Mouse (Mus musculus) CH12.LX (cell line): Measurements from ENCODE around the gene Dcst2. TPM values are rescaled to one million over a fixed set of nuclear protein-coding genes. Genes with fewer than 3 reads are reported as not detected.
A peak's percentile ranks its signal among the peaks of the same experiment; 100 is the strongest.

Source experiments
- DNase-seq: peaks from one replicate; pipeline ENCODE4 v3.0.0-alpha.2; 2013; ENCODE audit errors: extremely low read depth
- H3K27ac ChIP-seq: 2 replicates; pipeline ENCODE4 v1.5.1; 2012; ENCODE audit warnings: low read depth, mild to moderate bottlenecking, control low read depth, moderate library complexity; ENCODE audit not compliant: insufficient read depth
- H3K27me3 ChIP-seq: replicated peaks from 2 replicates; pipeline ENCODE3; 2012; ENCODE audit warnings: inconsistent platforms
- H3K36me3 ChIP-seq, 2 experiments: replicated peaks in 1 of 2; 2 replicates each; pipeline versions ENCODE3 to v1.6.1; 2012; ENCODE audit warnings: inconsistent platforms in 1 of 2, low read length in 1 of 2, mild to moderate bottlenecking in 1 of 2, mixed read lengths in 1 of 2, moderate library complexity in 1 of 2; ENCODE audit not compliant: control insufficient read depth in 1 of 2, insufficient read depth in 1 of 2
- H3K4me1 ChIP-seq, 2 experiments: 2 replicates each; pipeline ENCODE4 v1.6.1; 2012; ENCODE audit warnings: inconsistent platforms in 1 of 2, moderate library complexity in 1 of 2; ENCODE audit not compliant: insufficient read depth in 2 of 2, control insufficient read depth in 1 of 2
- H3K4me2 ChIP-seq: 2 replicates; pipeline ENCODE4 v1.6.1; 2012; ENCODE audit warnings: low read depth, mild to moderate bottlenecking, control low read depth; ENCODE audit not compliant: poor library complexity, insufficient read depth, severe bottlenecking
- H3K4me3 ChIP-seq, 3 experiments: fragments of 150-350 bp in 1 of 3; sonication (generic) in 1 of 3; replicated peaks in 1 of 3; 2 replicates each; pipeline versions ENCODE3 to v1.5.1; 2011 to 2012; ENCODE audit warnings: low read depth in 2 of 3, low read length in 2 of 3, mild to moderate bottlenecking in 2 of 3, moderate library complexity in 2 of 3, control low read depth in 1 of 3, improper control_type of control experiment in 1 of 3, inconsistent platforms in 1 of 3, mixed read lengths in 1 of 3; ENCODE audit not compliant: poor library complexity in 1 of 3
- H3K79me2 ChIP-seq: replicated peaks from 2 replicates; pipeline ENCODE4 v1.6.1; 2012; ENCODE audit warnings: mild to moderate bottlenecking, moderate library complexity; ENCODE audit not compliant: control insufficient read depth, poor library complexity, insufficient read depth, severe bottlenecking; ENCODE audit errors: extremely low read depth
- H3K9ac ChIP-seq: 2 replicates; pipeline ENCODE4 v1.6.1; 2012; ENCODE audit warnings: low read depth, mild to moderate bottlenecking, control low read depth, moderate library complexity; ENCODE audit not compliant: insufficient read depth
- H3K9me3 ChIP-seq: replicated peaks from 2 replicates; pipeline ENCODE3; 2012; ENCODE audit warnings: low read length, inconsistent platforms, mixed read lengths
- CHD1 ChIP-seq: IDR thresholded peaks from 2 replicates; pipeline ENCODE4 v1.6.1; 2012; ENCODE audit warnings: low read depth, low read length, improper control_type of control experiment, inconsistent platforms
- CHD2 ChIP-seq: IDR thresholded peaks from 2 replicates; pipeline ENCODE4 v1.6.1; 2011; ENCODE audit warnings: low read length, improper control_type of control experiment
- CTCF ChIP-seq, 2 experiments: IDR thresholded peaks in 1 of 2; conservative IDR thresholded peaks in 1 of 2; 2 replicates each; pipeline ENCODE4 v1.5.1; 2011 to 2012; ENCODE audit warnings: low read depth in 2 of 2, low read length in 2 of 2, improper control_type of control experiment in 1 of 2, inconsistent platforms in 1 of 2, mild to moderate bottlenecking in 1 of 2, moderate library complexity in 1 of 2
- IRF4 ChIP-seq: IDR thresholded peaks from 2 replicates; pipeline ENCODE4 v1.6.1; 2014; ENCODE audit warnings: low read depth, mild to moderate bottlenecking, inconsistent platforms, low read length, improper control_type of control experiment
- JUND ChIP-seq: conservative IDR thresholded peaks from 2 replicates; pipeline ENCODE4 v1.6.1; 2011; ENCODE audit warnings: low read depth, low read length, improper control_type of control experiment
- MAFK ChIP-seq: IDR thresholded peaks from 2 replicates; pipeline ENCODE4 v1.6.1; 2011; ENCODE audit warnings: low read length, improper control_type of control experiment; ENCODE audit not compliant: insufficient replicate concordance
- MAZ ChIP-seq: IDR thresholded peaks from 2 replicates; pipeline ENCODE4 v1.6.1; 2012; ENCODE audit warnings: low read depth, mild to moderate bottlenecking, inconsistent platforms, low read length, improper control_type of control experiment, moderate library complexity
- MXI1 ChIP-seq: IDR thresholded peaks from 2 replicates; pipeline ENCODE4 v1.6.1; 2011; ENCODE audit warnings: mild to moderate bottlenecking, low read depth, low read length, improper control_type of control experiment
- MYC ChIP-seq: IDR thresholded peaks from 2 replicates; pipeline ENCODE4 v1.6.1; 2011; ENCODE audit warnings: low read depth, mild to moderate bottlenecking, improper control_type of control experiment, low read length
- NELFE ChIP-seq: IDR thresholded peaks from 2 replicates; pipeline ENCODE4 v1.6.1; 2011; ENCODE audit warnings: low read depth, low read length, improper control_type of control experiment
- PAX5 ChIP-seq: IDR thresholded peaks from 2 replicates; pipeline ENCODE4 v1.6.1; 2012; ENCODE audit warnings: low read length, inconsistent platforms, mixed read lengths
- POLR2A ChIP-seq: IDR thresholded peaks from 2 replicates; pipeline ENCODE4 v1.6.1; 2011; ENCODE audit warnings: low read depth, mild to moderate bottlenecking, improper control_type of control experiment, low read length
- RAD21 ChIP-seq: IDR thresholded peaks from 2 replicates; pipeline ENCODE4 v1.6.1; 2011; ENCODE audit warnings: low read depth, mild to moderate bottlenecking, low read length, improper control_type of control experiment, moderate library complexity
- SIN3A ChIP-seq: IDR thresholded peaks from 2 replicates; pipeline ENCODE4 v1.6.1; 2012; ENCODE audit warnings: low read length, improper control_type of control experiment, inconsistent platforms
- SMC3 ChIP-seq: IDR thresholded peaks from 2 replicates; pipeline ENCODE4 v1.6.1; 2011; ENCODE audit warnings: low read depth, low read length, improper control_type of control experiment
- USF2 ChIP-seq: conservative IDR thresholded peaks from 2 replicates; pipeline ENCODE4 v1.6.1; 2011; ENCODE audit warnings: low read depth, low read length, improper control_type of control experiment
- ZC3H11A ChIP-seq: IDR thresholded peaks from 2 replicates; pipeline ENCODE4 v1.6.1; 2012; ENCODE audit warnings: low read depth, mild to moderate bottlenecking, inconsistent platforms, low read length, improper control_type of control experiment
- ZNF384 ChIP-seq: IDR thresholded peaks from 2 replicates; pipeline ENCODE4 v1.6.1; 2012; ENCODE audit warnings: low read depth, low read length, improper control_type of control experiment, inconsistent platforms
- dilution Hi-C: fragments of 300-500 bp; cut with MboI; formaldehyde crosslinking; loops from 2 replicates; pipeline ENCODE4 v1.14.3; 2020; ENCODE audit warnings: low sequenced_read_pairs; ENCODE audit not compliant: extremely low pct_unique_long_range_greater_than_20kb, extremely low pct_ligation_motif_present
- in situ Hi-C: fragments of 300-500 bp; cut with MboI; formaldehyde crosslinking; loops from 3 replicates; pipeline ENCODE4 v1.14.3; 2019; ENCODE audit warnings: low sequenced_read_pairs, low pct_ligation_motif_present, low pct_unique_long_range_greater_than_20kb, mixed read lengths
- polyA plus RNA-seq: library from polyadenylated mRNA; unstranded; fragments of >175 nt; gene quantifications from 2 replicates; pipeline ENCODE4 v1.2.1, GENCODE M21; 2012; ENCODE audit warnings: low read depth; ENCODE audit not compliant: insufficient read length
- total RNA-seq, 2 experiments: library from RNA; depleted of rRNA; stranded (reverse); fragments of 300-350 nt in 1 of 2; fragments of >200 nt in 1 of 2; gene quantifications; 2 replicates each; pipeline ENCODE4 v1.2.3; 2012 to 2014

Gene Dcst2
- total and polyA plus RNA-seq, 3 experiments: 0.10 TPM; not detected in 2

DNA sequence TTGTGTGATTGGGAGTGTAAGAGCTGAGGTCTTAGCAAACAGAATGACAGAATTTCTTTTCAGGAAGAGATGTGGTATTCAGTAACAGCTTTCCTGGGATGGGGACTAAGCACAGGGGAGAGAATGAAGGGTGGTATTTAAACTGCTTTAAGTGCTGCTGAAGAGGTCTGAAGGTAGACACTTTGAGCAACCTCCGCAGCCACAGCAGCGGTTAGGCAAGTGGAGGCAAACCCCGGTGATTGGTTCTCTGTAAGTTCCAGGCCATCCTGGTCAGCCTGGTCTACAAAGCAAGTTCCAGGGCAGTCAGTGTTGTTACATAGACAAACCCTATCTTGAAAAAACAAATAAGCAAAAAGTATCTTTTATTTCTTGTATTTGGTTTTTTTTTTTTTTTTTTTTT, 58.2 kb downstream of the Dcst2 start:
- TF ChIP-seq ZNF384: 0 out of 2 replicates have a peak, but pooled peaks have one; percentile 5
- TF ChIP-seq USF2: no peak
- no peak for TF ChIP-seq SMC3
- no peak for TF ChIP-seq MAZ
- Histone ChIP-seq H3K27ac (peak overlapping the region; percentile 22; the same call in 1 of the 2 replicates), H3K36me3 (peaks cover 39 to 50% of the 10 kb centered on the region in 2 experiments), H3K4me3 (peak overlapping the region; percentile 69 to 85 (median 81)), H3K79me2 (peaks cover 51% of the 10 kb centered on the region), H3K4me2 (peak overlapping the region; percentile 96), H3K27me3 (no peaks in the 10 kb centered on the region), H3K4me1 (peaks cover 18 to 51% of the 10 kb centered on the region in 2 experiments), H3K9me3 (peaks cover 4% of the 10 kb centered on the region), H3K9ac (peak overlapping the region; percentile 98; the same call in 1 of the 2 replicates)
- no peak for DNase-seq
- in situ Hi-C loops: no loop called here
- dilution Hi-C loops: no loop called here

DNA sequence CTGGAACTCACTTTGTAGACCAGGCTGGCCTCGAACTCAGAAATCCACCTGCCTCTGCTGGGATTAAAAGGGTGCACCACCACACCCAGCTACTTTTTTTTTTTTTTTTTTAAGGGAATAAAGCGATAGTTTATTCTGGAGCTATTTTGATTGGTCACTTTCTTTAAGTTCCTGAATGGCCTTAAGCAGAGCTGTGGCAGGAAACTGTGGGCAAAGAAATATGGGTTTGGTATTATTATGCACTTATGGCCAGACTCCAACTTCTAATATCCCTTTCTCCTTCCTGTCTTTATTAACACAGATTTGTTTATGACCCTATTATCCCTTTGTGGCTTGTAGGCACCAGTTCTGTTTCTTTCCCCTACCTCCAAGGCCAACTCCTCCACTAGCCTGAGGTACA, 58.6 kb downstream of the Dcst2 start:
- Histone ChIP-seq H3K36me3 (peaks cover 38 to 50% of the 10 kb centered on the region in 2 experiments), H3K4me1 (peaks cover 18 to 51% of the 10 kb centered on the region in 2 experiments), H3K4me3 (no peak overlapping the region), H3K4me2 (peak overlapping the region; percentile 42; the same call in 1 of the 2 replicates), H3K9ac (no peak overlapping the region), H3K27me3 (no peaks in the 10 kb centered on the region), H3K27ac (no peak overlapping the region), H3K9me3 (peaks cover 2% of the 10 kb centered on the region), H3K79me2 (peaks cover 51% of the 10 kb centered on the region)
- dilution Hi-C loops (no loop called here), in situ Hi-C loops (no loop called here)
- no peak for DNase-seq
- TF ChIP-seq PAX5: no peak
- TF ChIP-seq IRF4: no peak
- TF ChIP-seq NELFE: no peak

DNA sequence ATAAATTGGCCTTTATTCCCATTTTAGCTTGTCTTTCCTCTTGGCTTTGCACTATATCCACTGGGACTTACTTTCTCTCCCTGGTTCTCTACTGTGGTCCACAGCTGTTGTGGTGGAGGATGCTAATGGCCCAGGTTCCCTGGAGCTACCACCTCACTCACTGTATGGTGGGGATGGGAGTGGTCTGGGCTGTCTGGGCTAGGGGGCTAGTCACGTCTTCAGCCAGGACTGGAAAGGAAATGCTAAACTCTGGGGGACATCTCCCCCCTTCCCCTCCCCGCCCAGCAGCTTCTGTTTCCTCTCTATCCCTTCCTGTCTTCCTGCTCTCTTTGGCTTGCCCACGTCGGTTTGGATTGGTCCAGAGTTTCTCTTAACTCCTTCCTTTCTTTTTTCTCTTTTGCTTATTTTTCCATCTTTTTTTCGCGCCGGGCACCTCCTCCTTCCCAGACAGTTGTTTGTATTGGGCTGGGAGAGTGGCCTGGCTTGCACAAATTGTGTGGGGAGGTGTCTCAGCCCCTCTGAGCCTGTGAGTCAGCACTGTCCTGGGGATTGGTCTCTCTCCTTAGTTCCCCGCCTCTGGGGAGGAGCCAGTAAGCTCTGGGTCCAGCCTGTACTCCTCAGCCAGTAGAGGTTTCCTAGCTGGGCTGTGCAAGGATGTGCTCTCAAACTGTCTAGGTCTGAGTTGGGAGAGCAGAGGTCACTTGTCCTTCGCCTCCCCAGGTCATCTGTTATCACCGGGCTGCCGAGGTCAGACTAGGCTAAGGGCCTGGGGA, 59.4 kb downstream of the Dcst2 start:
- H3K27ac ChIP-seq: no peak overlapping the region
- dilution Hi-C loops: no loop called here

More for the DNA sequence above, 59.4 kb downstream of the Dcst2 start:
- TF ChIP-seq SIN3A (no peak), ZC3H11A (no peak), CHD2 (no peak), MXI1 (no peak), MAFK (no peak), CTCF (conservative IDR thresholded peaks at IDR 0.05 in 1 of 2, IDR thresholded peaks at IDR 0.05 in 1 of 2; ENCODE audit: low read depth in 2 of 2, low read length in 2 of 2) (no peak), CHD1 (no peak), POLR2A (no peak), MYC (no peak), RAD21 (no peak), JUND (no peak)
- H3K79me2 ChIP-seq: peaks cover 45% of the 10 kb centered on the region
- H3K4me1 ChIP-seq: peaks cover 18 to 49% of the 10 kb centered on the region in 2 experiments
- peak; percentile 61 for DNase-seq
- H3K9ac ChIP-seq: no peak overlapping the region
- H3K4me3 ChIP-seq: no peak overlapping the region
- H3K9me3 ChIP-seq: no peaks in the 10 kb centered on the region
- H3K36me3 ChIP-seq: peaks cover 34 to 49% of the 10 kb centered on the region in 2 experiments
- H3K27me3 ChIP-seq: no peaks in the 10 kb centered on the region
- in situ Hi-C loops: no loop called here
- peak overlapping the region; percentile 42; the same call in 1 of the 2 replicates for H3K4me2 ChIP-seq
